Mouse (Mus musculus): ENCODE results near the gene 4931422A03Rik.
A peak's percentile ranks its signal among the peaks of the same experiment; 100 is the strongest.

DNA sequence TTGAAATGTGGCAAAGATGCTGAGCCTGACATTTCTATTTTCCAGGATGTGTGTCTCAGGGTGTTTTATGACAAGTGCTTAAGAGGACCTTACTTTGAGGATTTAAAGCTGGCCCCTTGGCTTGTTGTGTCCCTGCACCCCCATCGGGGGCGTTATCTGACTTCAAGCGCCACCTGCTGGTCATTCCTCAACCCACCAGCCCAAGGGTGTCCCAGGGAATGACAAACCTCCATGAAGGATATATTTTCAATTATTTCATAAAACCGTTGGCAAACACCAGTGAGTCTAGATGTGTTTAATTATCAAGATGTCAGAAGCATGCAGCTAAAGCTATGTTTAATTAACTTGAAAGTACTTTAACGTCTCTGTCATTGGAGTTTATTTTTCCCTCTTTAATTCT lies 45.9 kb downstream of the 4931422A03Rik start:
- TF ChIP-seq CEBPB (IDR thresholded peaks at IDR 0.05; ENCODE audit: low read depth) (no peak), MYOD1 (IDR thresholded peaks at IDR 0.05; ENCODE audit: control insufficient read depth, insufficient read length, low read depth) (no peak), CTCF (IDR thresholded peaks at IDR 0.05; ENCODE audit: control insufficient read depth, insufficient read depth, insufficient read length) (peak; percentile 61)

All from C2C12 (cell line).